Mouse (Mus musculus) brain, embryonic 14.5 days (tissue): ENCODE results near the gene Ppp3ca.

ENCODE experiments used
- CTCF ChIP-seq: fragments of 200-500 bp; IDR thresholded peaks from 2 replicates; pipeline ENCODE4 v1.5.1; 2012; ENCODE audit warnings: inconsistent platforms, mild to moderate bottlenecking, moderate library complexity, borderline replicate concordance; ENCODE audit not compliant: insufficient read depth, insufficient read length; ENCODE audit errors: extremely low read depth
- POLR2A ChIP-seq: fragments of 200-500 bp; IDR thresholded peaks from 2 replicates; pipeline ENCODE4 v1.6.1; 2012; ENCODE audit warnings: mild to moderate bottlenecking, inconsistent platforms, borderline replicate concordance; ENCODE audit not compliant: poor library complexity, insufficient read depth, insufficient read length, severe bottlenecking; ENCODE audit errors: extremely low read depth

DNA sequence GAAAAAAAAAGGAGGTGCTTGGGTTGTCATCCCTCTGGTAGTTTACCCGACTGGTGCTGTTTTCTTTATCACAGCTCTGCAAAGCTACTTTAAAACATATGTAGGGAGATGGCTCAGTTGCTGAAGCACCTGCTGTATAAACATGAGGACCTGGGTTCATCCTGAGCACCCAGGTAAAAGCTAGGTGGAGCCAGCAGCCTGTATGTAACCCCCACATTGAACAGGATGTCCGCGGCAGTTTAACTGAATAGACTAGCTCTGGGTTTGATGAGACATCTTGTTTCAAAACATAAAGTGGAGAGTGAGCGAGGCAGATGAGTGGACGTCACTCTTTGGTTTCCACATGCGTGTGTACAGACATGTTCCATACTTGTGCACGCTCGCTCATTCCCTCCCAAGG, 16.5 kb downstream of the Ppp3ca start:
- TF ChIP-seq CTCF, result no peak
- TF ChIP-seq POLR2A, result no peak
